Mouse (Mus musculus) cerebellum, adult 9-10 months (tissue): Measurements from ENCODE around the gene Ppp2r2d.

Source experiments
- DNase-seq: peaks from one replicate; pipeline ENCODE4 v3.0.0; 2022

The Ppp2r2d gene

DNA sequence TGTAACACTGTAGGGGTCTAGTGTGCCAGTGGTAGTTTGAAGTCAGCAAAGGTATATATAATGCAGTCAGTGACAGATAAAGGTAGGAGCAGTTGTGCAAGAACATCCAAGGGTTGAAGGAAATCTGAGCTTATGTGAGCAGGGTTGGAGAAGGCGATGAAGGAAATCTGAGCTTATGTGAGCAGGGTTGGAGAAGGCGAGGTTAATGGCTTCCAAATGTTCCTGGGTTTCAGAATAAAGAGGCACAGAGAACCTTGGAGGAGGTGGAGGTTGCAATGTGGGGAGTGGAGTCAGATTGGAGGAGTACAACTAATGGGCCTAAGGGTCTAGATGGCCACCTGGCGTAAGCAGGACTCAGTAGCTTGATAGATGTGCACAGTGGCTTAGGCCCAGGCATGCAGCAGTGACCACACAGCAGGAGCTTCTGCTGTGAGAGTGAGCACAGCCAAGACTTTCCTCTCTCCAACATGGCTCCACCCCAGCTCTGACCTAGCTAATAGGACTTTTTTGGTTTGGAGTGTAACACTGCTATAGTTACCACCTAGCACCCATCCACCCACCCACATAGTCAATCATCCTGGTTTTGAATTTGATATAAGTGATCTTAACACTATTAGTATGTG lies 18.2 kb downstream of the Ppp2r2d start:
- DNase-seq: peak; percentile 40

DNA sequence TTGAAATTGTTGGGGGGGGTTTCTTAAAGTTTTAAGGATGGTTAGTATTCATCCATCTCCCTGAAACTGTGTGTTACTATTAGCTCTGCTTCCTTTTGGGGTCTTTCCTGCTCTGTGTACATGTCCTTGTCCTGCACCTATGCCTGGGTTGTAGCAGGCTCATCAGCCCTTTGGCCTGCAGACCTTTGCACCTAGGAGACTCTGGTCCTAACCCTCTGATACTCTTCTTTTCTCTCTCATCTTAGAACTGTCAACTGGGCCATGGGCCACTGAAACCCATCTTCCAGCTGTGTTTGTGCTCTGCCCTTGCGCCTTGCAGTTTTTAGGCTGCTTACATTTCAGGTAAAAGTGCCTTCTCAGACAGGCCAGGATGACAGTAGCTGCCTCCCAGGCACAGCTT lies 18.9 kb downstream of the Ppp2r2d start:
- DNase-seq: no peak

DNA sequence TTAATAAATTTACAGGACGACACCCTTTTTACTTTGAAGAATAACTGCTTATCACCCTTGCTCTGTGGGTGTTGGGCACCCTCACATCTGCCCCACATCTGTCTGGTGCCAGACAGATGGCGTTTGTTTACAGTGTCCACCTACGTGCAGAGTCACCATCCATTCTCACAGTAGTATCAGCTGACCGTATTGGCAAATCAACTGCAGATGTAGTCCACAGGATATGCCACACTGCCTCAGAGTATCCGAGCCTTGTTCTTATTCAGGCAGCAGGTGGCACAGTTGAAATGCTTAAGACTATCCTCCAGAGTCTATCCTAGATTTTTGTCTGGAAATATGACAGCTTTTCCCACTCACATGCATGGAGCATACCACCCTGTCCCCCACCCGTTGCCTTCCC lies 21.4 kb downstream of the Ppp2r2d start:
- DNase-seq: no peak

DNA sequence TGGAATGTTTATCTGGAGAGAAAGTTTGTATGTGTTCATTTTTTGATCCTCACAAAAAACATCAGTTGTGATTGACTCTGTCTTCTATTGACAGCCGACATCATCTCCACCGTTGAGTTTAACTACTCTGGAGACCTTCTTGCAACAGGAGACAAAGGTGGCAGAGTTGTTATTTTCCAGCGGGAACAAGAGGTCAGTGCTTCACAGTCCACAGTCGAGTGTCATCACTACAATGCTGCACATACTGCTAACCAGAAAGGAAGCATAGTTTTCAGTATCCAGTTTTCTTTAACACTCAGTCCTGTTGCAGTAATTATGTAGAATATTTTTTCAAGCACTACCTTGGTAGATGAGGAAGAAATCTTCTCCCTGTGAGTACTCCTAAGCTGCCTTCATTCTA lies 22.4 kb downstream of the Ppp2r2d start:
- DNase-seq: no peak

DNA sequence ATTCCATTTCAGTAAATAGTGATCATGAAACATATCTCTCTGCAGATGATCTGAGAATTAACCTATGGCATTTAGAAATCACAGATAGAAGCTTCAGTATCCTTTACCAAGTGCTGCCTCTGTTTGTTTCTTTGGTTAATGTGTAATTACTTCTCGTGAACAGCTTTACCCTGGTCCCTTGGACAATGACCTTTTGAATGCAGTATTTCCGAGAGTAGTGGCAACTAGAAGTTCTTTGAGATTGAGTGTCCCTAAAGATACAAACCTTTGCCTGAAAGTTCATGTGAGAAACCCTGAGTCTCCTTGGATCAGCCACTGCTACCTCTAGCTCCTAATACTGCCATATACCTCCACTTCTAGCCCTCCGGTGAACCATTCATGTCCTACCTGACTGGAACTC lies 27.1 kb downstream of the Ppp2r2d start:
- no peak for DNase-seq

DNA sequence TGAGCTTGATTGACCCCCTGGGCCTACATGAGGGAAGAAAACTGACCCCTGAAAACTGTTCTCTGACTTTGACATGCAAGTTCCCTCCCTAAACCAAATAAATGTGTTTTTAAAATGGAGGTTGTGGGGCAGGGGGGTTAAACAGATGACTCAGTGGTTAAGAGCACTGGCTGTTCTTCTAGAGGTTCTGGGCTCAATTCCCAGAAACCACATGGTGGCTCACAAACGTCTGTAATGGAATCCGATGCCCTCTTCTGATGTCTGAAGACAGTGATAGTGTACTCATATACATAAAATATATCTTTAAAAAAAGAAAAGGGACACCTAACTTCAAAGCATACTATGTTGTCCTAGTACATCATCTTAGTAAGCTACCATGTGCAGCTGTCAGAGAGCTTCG lies 29.2 kb downstream of the Ppp2r2d start:
- DNase-seq: no peak

DNA sequence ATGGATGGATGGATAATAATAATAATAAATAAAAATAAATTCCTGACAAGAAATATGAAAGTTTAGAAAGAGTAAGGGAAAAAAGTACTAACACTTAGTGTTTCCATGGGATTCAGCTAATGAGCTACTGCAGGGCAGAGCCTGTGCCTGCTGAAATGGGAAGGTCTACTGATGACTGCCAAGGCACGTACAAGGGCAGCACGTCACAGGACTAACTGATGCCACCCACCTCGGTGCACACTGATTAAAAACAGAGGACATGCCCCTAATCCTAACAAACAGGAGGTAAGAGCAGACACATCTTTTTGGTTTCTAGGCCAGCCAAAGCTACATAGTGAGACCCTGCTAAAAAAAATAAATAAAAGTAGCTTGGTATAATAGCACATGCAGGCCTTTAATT lies 37.8 kb downstream of the Ppp2r2d start:
- DNase-seq: no peak

DNA sequence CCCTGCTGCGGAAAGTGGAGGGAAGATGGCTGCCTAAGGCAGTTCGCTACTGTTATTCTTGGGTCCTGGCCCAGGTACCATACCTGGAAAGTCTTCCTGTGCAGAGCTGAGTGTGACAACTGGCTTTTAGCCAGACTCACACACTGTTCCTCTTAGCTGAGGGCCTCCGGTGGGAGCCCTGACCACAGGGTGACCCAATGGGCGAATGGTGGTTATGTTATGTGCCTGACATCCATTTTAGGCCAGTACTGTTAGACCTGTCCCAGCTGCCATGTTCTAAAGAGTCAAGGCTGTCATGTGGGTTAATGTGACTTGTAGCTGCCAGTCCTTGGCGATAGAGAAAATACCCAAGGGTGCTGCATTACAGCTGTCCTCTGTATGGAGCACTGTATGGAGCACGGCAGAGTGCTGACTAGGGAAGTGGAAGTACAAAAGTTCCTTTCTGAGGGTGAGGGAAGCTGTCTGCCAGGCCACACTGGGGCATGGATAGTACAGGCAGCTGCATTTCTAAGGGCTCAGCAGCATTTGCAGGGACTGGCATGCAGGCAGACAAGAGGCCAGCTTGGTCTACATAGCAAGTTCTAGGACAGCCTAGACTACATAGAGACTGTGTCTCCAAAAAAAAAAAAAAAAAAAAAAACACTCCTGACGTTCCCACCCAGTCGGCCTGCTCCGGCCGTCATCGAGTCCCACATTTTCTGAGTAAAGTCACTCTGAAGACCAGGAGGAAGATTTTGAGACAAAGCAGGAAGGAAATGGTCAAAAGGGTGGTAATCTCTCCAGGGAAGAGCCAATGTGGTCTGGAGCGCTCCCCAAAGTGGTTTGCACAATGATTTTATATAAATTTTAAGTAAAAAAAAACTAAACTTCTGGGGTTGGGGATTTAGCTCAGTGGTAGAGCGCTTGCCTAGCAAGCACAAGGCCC lies 39.7 kb downstream of the Ppp2r2d start:
- no peak for DNase-seq

DNA sequence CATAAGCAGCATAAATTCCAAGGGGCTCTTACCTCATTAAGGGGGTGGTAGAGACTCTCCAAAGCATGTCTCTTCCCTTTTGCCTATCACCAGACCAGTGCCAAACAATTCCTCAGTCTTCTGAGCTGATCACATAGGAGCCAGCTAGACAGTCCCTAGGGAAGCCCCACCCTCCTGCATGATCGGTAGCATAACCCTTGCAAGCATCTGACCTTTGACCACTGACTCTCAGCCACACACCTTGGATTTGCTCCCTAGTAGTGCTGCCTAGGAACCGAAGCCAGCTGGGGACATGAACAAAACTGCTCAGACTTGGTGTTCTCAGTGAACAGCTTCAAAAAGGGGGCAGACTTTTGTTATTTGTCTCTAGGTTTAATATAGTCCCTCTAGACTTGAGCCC lies 52.2 kb downstream of the Ppp2r2d start:
- DNase-seq: no peak

DNA sequence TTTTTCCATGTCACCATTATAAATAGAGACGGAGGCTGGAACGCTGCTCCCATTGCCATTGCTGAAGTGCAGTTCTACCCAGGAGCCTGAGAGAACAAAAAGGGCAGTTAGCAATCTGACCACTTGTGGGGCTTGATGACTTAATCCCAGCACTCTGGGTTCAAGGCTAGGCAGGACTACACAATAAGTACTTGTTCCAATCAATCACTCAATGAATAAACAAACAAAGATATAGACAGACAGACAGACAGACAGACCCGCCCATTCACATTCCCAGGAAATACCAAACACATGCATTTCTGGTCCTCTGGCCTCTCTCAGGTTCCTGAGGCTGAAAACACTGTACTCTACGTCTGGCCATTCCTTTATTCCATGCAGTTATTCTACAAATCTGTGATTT lies 52.9 kb downstream of the Ppp2r2d start:
- no peak for DNase-seq

DNA sequence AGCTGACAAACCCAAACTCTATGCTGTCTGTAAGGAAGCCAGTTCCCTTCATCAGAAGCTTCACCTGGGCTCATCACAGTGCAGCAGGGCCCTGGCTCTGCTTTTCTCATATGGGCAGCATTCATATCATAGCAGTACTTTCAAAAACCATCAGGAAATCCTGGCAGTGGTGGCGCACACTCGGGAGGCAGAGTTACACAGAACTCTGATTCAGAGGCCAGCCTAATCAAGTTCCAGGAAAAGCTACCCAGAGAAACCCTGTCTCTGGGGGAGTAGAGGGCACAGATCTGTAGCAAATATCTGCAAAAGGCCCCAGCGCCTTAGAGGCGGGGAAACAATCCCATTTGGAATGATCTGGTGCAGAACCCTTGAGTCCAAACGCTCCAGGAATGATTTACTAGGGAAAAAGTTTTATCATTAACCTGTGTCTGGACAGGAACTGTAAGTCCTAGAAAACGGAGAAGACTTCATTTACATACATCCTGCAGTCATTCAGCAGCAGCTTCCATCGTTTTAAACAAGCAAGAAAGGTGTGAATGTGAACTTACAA lies 58.1 kb downstream of the Ppp2r2d start:
- DNase-seq: no peak

DNA sequence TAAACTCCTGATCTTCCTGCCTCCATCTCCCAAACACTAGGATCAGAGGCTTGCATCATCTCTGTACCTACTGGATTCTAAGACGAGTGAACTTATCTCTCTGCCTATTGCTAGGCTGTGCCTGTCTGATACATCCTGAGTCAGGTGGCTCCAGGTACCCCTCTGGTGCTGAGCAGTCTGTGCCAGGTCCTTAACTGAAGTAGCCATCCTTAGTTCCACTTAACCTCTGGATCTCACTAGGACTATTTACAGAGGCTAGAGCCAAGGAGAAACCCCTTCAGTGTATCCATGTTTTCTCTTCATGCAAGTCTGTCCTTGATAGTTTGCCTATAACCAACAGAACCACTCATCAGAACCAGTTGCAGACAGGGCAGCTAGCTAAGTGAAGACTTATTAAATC lies 60.6 kb downstream of the Ppp2r2d start:
- DNase-seq: peak; percentile 22

DNA sequence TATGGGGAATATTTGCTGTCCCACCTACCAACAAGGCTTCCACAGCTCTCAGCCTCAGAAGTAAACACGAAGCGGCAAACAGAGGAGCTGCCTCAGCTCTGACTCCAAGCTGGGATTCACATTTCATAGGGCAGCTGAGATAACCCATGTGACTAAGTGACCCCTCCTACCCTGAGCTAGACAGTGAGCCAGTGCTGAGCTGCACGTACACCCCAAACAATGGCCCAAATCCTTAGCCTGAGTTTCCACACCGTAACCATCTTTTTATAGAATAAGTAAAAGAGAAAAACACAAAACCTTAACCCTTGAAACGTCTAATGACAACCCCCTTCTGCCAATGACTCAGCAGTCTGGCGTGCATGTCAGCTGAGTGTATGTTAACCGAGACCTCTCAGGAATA lies 61.2 kb downstream of the Ppp2r2d start:
- peak; percentile 63 for DNase-seq

DNA sequence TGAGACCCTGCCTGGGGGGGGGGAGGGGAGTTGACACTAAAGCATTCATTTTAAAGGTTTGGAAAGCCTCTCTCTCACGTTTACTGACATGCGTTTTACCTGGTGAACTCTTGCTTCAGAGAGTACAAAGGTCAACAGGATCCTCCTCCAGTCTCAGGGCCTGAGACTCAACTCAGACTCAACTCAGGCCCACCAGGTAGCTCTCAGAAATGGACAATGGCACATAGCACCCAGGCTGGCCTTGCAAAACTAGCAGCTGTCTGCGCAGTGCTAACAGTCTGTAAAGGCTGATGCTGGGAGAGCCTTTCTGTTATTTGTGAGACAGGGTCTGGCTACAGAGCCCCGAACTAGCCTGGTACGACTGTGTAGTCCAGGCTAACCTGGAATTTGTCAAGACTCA lies 62.1 kb downstream of the Ppp2r2d start:
- no peak for DNase-seq

DNA sequence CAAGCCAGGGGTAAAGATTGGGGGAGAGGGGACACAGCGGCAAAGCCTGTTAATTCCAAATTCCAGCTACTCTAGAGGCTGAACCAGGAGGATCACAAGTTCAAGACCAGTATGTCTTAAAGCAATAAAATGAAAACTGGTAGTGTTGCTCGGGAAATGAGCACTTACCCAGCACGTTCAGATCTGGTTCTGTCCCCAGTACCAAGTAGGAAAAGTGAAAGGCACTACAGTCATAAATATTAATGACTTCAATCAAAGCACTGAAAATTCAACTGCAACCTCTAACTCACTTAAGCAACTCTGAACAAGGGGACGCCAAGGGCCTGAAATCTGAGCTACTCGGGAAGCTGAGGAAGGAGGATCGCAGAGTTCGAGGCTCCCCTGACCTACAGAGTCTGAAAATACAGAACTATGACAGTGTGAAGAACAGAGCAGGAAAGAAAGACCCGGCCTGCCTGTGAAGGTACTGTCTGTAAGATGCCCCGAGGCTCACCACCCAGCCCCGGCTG lies 62.9 kb downstream of the Ppp2r2d start:
- DNase-seq: no peak

DNA sequence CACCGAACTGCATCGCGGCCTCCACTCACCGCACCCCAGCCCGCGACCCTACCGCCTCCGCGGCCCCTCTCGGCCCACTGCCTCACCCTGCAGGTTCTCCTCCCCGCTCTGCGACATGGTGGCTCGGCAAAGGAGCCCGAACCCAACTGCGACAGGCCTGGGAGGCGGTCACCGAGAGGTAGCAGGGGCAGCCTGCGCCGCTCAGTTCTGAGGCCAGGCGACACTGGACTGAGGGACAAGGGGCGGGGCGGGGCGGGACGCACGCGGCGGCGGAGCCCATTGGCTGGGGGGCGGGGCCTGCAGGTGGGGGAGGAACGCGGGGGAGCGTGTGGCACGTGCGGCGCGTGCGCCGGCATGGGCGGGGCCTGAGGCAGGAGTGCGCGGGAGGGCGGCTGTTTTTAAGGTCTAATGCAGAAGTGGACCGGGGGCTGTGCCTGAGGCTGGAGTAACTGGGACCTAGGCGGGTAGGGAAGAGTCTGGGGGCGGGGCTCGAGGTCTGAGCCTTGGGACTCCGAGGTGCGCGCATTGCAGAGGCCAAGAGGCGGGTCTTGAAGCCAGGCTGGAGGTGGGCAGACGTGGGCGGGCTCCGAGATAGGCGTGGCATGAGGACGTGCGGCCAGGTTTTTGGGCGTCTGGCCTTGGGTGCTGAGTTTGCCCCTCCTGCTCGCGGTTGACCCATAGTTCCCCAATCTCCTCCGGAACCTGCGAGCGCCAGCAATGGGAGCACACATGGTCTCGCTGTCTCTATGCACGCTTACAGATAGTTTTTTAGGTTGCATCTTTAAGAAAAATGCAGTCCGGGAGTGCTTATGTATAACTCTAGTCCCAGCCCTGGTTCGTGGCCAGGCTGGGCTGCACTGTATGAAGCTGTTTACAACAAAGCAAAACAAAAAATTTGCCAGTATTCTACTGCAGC lies 63.7 kb downstream of the Ppp2r2d start, which contains the start of gene Bnip3:
Gene Bnip3, minus strand, starts transcription at position 243 of the 916 bp plus-strand sequence.
- DNase-seq: peak; percentile 91

DNA sequence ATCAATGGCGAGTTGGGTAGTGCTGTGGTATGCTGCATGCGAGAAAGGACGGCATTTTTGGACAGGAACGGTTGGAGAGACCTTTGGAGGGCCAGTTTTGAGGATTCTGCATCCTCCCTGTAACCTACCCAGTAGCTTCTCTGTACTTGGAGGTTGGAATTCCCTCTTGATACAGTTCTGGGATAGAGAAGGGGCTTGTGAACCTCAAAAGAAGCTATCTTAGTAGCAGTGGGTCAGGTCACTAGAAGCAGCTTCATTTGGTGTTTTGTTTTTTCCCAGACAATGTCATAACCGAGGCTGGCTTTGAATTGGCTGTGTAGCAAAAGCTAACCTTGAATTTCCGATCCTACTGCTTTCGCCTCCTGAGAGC lies 64.3 kb downstream of the Ppp2r2d start:
- no peak for DNase-seq

DNA sequence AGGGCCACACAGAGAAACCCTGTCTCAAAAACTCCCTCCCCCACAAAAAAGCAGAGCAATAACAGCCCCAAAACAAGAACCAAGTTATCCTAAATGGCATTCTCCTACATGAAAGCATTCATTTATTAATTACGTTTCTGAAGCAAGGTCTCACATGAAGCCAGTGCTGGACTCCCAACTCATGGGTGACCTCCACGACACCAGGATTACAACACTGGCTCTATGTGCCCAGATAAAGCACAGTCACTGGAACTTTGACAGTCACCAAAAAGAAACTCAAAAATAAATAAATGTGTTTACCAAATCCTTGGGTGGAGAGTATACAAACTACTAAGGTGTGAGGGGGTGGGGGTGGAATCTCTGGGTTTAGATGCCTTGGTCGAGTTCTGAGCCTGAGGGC lies 67.7 kb downstream of the Ppp2r2d start:
- DNase-seq: no peak

DNA sequence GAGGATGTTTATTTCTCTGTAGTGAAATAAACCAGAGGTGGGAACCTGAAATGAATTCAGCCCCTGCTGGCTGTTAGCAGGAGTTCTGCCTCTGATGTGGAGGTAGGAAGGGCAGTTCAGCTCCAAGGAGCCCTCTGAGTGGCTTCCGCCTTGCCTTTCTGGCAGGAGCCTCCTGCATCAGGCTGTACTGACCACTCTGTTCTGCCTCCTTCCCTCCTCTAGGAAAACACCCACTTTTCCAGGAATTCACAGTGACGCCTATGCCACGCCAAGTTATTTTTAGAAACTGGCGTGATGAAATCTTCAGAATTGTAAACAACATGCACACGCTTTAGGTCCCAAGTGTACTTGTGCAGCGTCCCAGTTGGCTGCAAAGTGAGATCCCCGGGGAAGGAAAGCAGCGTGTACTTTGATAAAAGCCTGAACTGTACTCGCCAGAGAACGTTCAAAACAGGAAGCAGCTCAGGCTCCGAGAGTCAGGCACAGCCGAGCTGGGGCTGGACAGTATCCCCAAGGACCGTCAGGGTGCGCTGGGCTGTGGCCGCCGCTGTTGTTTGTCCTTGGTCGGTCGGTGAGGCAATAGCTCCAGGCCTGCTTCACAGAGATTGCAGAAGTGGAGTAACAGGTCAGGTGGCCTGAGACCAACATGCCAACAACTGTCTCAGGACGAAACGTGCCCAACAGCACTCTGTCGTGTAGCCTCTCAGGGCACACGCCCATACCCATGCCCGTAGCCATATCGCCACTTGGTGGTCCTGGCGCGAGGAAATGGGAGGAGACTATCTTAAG lies 73.5 kb downstream of the Ppp2r2d start:
- peak; percentile 32 for DNase-seq

DNA sequence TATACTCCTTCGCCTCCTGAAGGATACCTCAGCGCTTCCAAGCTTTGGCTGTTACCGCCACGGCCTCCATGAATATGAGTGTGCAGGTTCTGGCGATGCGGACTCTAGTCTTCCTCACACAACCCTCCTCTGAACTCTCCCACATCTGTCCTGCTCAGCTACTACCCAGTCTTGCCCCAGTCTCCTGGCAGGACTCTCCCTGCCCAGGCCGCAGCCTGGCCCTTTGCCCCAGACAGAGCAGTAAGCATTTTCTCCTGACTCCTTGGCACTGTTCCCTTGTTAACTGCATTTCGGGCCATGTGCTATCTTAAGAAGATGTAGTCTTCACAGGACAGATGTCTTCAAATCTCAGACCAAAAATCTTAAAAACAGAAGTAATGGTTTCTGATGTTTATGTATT lies 75.7 kb downstream of the Ppp2r2d start:
- DNase-seq: no peak

DNA sequence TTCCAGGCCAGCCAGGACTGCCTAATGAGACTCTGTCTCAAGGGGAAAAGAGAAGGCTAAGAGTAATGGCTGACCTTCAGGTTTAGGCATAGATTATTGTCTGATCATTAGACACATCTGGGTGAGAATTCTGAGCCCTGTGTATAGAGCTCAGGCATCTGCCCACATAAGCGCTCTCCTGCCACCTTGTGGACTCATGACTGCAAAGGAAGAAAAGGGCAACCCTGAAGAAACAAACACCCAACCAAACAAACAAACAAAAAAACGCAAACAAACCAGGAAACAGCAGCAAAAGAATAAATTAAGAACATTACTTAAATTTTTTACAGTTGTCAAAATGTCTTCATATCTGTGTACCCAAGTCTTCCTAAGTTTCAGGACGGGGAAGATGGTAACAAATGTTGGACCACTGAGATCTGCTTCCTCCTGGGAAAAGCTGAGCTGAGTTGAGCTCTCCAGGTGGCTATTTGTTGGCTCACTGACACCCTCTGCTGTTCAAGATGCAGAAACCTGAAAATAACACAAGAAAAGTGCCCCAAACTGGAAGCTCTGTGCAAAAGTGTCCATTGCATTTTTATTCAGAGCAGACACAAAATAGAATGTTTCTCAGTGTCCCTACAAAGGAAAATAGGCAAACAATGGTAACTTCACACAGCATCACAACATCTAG lies 78.0 kb downstream of the Ppp2r2d start:
- DNase-seq: peak; percentile 36
